Mouse (Mus musculus) cerebellum, adult 18-20 months (tissue): Measurements from ENCODE around the gene Gm20388.

Experiments
- DNase-seq, 2 experiments: peaks; one replicate each; pipeline ENCODE4 v3.0.0; 2021

Gene Gm20388

DNA sequence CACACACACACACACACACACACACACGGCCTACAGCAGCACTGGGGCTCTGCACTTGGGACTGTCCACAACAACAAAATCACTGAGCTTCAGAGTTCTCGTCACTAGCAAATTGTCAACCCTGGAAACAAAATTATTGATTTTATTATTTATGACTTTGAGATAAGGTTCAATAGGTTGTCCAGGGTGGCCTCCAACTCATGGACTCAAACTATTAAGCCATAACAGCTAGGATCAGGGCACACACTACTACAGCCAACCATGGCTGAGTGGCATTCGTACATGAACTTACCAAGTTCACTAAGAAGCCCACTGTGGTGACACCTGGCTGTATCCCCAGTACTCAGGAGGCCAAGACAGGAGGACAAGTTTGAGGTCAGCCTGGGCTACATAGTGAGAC lies 182.5 kb downstream of the Gm20388 start:
- DNase-seq, result no peak

DNA sequence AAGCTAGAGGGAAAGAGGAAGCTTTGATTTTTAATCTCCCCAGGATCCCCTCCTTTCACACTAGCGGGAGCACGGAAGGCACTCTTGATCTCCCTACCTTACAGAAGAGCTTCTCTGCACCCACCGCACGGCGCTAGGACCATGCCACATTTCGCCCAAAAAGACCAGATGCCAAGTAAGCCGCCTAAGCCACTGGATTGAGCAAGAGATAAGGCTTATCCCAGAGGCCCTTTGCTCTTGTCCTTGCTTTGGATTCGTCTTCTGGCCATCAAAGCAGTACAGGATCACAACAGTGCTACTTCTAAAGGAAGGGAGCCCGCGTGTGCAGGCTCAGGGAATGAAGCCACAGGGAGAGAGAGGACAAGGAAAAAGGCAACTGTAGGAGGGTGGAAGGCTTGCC lies 184.2 kb downstream of the Gm20388 start:
- no peak for DNase-seq

DNA sequence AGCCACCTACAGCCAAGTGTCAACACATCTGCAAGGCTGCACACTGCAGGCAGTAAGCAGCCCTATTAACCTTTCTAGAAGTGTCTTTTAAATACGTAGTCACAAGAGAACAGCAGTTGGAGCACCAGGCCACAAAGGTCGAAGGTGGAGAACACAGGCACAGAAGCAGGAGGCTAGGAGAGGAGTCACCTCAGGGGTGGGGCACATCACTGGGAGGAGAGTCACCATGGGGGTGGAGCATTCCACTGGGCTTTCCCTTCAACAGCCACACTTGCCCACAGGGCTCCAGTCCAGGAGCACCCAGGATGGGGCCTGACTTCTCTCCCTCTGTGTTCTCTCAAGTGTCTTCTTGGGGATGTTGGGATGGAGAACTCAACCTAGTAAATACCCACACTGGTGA lies 185.8 kb downstream of the Gm20388 start:
- DNase-seq, result no peak

DNA sequence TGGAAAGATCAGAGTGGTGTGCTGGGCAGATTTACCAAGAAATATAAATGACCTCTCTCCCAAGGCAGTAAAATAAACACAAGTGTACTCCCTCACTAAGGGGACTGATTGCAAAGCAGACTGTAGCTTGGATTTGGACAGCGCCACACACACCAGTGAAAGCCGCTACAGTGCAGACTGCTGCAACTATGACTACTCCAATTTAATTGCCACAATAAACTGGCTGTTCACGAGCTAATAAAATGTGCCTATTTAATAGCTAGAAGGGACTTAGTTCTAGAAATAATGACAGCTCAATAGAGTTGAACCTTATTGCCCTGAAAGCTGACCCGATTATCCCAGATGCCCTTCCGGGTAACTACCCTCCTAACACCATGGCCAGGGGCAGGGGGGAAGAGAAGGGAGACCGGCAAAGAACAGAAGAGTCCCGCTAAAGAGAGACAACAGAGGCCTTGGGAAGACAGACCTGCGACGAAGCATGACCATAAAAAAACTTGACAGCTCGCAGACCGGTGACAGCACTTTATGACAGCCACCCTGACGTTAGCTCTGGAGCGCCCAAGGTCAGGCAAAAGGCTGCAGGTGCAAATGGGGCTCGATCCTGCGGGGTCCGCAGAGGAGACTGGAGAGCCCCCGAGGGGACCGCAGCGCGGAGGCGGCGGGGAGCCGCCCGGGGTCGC lies 189.9 kb downstream of the Gm20388 start:
- no peak for DNase-seq

DNA sequence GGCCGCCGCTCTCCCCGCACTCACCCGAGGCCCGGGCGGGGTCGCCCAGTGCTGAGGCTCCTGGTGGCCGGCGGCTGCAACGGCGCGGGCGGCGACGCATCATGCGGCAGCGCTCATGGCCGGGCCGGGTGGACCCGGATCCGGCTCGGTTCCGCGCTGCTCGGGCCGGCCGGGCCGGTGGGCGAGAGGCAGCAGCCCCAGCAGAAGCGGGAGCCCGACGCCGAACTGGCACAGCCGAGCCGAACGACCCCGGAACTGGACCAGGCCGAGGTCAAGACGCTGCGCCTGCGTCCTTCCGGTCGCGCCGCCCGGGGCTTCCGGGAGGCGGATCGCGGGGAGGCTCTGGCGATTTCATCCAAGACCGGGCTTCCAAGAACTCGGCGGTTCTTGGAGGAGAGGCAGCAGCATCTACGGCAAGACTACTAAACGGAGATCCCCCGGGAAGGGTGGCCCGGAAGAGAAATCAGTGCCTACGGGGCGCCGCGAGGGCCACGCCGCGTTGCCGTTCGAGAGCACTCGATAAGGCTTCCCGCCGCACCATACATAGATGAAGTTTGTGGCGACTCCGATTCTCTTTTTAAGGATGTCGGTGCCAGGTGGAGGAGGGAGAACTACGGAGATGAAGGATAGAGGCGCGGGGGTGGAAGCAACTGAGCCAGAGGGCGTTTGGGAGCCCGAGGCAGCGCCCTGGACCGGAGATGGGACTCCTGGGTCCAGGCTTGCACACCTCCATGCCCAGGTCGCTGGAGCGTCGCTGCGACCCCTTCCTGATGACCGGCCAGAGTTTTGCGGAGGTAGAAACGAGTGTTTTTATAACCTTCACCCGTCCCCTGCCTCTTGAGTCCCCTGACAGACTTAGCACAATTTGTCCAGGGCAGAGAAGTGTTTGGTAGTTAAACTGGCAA lies 190.7 kb downstream of the Gm20388 start, which contains the start of gene Zdhhc7:
Zdhhc7 (minus strand) TSS at position 415 of the 905 bp plus-strand sequence.
- peak; percentile 82 to 90 for DNase-seq

DNA sequence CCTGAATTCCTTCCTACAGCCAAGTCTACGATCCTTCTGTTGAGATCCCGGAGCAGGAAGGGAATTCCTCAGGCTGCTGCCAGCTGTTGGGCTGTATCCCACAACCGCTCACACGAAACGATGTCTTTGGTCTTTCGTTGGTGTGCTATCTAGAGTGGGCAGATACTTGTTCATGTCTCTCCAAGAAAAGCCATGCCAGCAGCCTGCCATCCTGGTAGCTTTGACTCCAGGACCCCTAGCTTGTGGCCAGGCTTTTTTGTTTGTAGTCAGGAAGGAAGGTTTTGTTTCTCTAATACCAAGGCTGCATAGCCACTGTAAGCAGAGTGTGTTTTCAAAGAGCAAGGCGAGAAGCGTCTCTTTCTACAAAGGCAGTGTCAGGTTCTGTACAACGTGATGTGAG lies 193.3 kb downstream of the Gm20388 start:
- no peak for DNase-seq

DNA sequence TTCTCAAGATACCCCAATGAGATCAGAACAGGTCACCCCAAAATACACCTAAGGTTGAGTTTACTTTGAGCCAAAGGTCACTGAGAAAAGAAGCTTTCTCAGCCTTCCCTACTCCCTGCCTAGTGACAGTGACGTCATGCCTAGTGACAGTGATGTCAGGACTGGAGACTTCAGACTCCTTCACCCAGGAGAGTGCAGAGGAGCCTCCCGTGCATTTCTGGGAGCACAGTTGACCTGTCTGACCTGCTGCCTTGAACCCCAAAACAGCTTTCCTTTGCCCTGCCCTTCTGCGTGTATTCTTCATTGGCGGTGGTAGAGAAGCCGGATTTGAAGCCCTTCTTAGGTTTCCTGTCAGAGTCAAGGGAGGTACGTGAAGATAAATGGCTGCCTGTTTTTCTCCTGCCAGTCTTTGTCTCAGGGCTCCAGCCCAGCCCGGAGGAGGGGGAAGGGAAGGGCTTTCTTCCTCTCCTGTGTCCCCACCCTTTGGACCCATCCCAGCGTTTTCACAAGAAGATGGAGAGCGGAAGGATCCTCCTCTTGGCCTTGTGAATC lies 194.2 kb downstream of the Gm20388 start:
- no peak for DNase-seq

DNA sequence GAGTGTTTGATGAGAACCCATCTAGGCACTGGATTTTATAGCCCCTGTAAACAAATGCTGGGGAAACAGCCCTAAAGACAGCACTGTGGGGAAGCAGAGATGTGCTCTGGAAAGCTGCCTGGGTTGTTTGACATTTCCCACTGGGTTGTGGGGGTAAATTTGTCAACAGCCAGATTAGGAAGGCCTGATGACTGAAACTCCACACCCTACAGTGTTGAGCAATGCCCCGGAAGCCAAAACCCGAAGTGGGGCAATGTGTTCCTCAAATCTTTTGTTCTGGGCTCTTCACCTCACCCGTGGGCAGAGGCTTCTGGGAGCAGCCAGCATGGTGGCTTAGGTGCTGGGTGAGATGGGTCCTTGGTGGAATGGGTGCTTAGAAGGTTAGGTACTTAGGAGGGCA lies 198.5 kb downstream of the Gm20388 start:
- no peak for DNase-seq

DNA sequence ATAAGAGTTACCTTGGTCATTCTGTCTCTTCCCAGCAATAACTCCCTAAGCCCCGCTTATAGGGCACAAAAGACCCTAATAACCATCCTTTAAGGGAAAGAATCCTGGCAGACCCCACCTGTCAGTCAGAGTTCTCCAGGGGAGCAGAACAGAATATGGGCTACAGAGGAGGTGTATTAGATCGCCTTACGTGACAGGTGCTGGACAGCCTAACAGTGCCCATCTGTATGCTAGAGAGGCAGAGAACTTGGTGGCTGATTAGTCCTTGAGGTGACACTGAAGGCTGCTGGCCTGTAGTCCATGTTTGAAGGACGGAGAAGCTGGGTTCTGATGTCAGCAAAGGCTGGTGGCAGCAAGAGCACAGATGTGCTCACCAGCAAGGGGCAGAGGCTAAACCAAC lies 200.3 kb downstream of the Gm20388 start:
- no peak for DNase-seq

DNA sequence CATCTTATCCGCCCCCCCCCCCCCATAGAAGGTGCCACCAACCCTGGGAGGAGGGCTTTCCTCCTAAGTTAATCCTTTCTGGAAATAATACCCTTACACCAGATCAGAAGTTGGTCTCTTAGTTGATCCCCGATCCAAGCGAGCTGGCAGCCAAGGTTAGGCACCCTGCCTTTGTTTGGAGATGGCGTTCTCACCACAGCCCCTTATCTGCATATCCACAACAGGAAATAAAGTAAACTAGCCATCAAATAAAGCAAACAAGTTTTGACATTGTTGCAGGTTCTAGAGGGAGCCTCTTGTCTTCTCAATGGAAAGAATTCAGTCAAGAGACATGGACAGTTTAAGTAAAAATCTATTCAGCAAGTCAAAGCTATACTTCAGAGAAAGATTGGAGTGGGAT lies 200.7 kb downstream of the Gm20388 start:
- no peak for DNase-seq

DNA sequence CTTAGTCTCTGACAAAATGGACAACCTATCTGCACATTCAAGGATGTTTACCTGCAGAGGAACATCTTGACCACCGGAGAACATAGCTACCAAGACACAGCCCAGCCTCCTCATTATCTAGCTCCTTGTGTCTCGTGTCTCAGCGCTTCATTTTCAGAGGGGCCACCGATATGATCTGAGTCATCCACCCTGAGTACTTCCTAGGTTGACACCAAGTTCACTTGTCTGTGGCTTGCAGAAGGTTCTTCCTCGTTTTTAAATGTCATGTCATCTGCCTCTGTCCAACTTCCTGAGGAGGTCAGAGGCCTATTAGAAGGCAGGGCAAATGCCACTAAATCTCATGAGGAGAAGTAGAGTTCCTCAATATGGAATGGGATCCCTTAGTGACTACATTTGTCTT lies 201.9 kb downstream of the Gm20388 start:
- DNase-seq, result no peak

DNA sequence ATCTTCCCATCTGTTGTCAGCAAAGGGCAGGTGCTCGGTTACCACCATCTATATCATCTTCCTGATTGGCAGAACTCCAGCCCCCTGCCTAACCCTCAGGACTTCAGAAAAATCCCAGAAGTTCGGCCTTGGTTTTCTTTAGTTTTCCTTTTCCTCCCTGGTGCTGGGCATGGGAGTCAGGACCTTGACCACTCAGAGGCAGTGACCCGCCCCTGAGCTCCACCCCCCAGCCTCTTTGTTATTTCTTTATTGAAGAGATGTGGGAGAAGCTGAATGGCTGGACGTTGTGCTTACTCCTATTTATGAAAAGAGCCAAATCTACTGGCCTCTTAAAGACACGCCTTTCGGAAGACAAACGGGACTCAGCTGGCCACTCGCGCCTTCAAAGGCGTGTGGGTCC lies 202.7 kb downstream of the Gm20388 start:
- peak; percentile 33 to 51 for DNase-seq

DNA sequence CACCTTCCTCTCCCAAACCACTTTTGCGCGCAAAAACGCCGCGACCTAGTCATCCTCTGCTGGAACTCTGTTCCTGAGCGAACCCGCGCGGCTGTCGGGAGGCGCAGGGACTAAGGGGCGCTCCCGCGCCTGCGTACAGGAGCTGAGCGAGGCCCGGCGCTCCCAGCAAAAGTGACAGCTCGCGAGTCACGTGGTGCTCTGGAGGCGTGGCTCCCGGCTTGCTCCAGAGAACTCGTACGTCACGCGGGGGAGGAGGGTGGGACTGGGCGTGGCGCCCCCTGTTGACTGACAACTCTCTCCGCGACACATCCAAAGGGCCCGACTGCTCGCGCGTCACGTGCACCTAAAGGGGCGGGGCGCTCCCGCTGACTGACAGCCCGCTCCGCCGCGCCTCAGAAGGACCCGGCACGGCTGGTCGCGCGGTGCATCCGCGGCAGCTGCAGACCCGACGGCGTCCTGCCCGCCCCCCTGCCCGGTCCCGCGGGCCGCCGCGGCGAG lies 203.2 kb downstream of the Gm20388 start, which contains the start of gene 6430548M08Rik:
6430548M08Rik (plus strand) TSS at position 395 of the 498 bp plus-strand sequence.
- DNase-seq, result peak; percentile 100

DNA sequence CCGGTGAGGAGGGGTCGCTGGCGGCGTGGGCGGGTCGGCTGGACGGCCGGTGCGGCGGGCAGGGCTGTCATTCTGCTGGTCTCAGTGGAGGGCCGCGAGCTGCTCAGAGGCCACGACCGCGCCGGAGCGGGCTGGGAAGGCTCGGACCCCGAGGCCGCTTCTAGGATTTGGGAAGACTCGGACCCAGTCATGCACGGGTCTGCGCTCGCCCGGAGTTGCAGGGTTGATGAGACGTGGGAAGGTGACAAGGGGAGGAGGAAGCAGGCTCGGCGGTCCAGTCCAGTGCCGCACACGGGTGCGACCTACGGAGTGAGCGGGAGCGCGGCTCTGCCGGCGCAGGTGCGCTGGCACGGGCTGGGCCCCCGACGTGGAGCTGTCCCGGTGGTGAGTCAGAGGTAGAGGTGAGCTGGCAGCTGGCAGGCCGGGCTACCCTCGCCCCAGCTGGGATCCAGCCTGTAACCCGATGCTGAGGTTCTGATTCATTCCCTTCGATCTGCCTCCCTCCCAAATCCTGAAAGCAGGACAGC lies 203.7 kb downstream of the Gm20388 start:
- DNase-seq, result peak; percentile 72 to 76

DNA sequence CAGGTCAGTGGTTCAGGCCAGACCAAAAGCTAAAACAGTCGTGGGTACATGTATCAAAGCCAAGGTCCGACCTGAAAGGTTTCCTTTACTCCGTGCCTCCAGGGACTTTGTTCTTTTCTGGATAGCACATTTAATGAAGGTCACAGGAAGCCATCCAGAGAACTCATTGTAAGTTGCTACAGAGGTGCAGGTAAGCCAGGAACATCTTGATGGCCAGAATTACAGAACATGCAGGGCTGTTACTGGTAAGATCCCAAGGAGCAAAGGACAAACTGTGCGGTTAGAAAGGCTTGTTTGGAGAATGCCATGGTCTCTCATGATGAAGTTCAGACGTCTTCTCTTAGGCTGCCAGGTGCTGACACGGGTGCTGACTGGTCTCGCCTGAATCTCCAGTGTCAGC lies 206.0 kb downstream of the Gm20388 start:
- no peak for DNase-seq

DNA sequence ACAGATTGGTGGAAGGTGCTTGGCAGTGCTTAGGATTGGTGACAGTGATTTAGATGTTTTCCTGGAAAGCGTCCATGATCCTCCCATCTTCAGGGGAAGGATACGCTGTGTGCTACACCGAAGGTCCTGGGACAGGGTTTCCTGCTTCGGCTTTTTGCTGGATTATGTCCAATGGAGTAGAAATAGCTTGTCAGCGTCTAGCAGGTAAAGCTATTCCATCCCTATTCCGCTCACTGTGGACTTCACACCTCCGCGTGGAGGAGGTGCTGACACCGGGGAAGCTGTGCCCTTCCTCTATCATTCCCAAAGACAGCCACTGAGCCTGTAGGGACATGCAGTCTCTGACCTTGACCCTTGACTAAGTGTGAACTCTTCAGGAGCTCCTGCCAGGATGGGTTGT lies 207.5 kb downstream of the Gm20388 start:
- DNase-seq, result no peak

DNA sequence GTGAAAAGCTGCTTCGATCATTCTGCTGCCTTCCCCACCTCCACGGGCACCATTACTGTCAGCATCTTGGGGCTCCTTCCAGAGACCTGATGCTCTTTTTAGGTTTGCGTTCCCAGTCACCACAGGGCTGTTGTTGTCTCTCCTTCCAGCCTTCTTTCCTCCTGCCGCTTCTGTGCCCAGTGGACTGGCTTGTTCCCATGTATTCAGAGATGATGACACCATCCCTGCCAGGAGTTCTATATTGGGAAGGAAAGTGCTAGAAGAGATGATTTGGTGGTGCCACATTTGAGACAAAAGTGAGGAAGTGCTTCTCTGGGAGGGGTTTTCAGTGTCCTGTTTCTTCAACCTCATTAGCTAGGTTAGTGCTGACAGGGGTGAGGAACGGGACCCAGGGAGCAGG lies 208.2 kb downstream of the Gm20388 start:
- no peak for DNase-seq

DNA sequence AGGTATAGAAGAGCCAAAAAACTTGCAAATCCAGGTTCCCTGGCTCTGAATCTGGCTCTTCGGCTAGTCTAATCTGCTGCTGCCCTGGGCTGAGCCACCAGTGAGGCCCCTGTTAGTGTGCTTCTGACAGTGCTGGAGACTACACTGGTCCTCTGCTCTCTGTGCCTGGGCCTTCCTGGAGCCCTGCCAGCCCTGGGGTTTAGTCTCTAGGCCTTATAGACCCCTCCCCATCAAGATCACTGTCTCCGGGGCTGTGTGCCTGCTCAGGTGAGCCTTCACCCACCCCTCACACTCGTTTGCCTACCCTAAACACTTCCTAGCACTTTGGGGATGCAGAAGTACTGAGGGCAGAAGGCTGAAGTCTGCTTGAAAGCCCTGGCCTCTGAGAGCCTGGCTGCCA lies 208.8 kb downstream of the Gm20388 start:
- DNase-seq, result no peak

DNA sequence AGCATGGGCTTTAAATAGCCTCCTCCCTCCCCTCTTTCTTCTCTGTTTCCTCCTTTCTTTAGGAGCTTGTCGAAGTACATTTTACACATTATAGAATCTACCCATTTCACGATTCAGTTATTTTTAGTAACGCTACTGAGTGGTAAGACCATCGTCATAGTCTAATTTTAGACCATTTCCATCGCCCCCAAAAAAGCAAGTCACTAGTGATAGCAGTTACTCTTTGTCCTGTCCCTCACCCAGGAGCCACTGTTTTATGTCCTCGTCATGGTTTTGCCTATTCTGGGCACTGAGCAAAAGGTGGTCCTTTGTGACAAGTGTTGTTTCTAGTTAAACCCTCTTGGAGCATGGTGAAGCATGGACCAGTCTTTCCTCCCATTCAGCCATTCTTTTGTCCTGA lies 209.3 kb downstream of the Gm20388 start:
- DNase-seq, result no peak

DNA sequence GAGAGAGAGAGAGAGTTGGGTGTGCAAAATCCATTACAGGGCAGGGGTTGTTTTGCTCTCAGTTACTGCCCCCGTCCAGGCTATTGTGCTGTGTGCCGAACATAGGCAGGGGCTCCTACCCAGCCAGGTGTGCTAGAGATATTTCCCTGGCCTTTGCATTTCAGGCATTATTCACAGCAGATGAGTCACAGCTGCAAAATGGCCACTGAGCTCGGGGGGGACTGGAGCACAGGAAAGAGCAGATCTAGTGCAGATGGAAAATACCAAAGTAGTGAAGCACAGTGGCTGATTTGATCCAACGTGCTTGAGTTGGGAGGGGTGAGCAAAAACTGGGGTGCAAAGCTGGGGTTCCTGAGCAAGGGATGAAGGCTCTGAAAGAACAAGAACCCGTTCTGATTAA lies 210.3 kb downstream of the Gm20388 start:
- DNase-seq, result no peak

DNA sequence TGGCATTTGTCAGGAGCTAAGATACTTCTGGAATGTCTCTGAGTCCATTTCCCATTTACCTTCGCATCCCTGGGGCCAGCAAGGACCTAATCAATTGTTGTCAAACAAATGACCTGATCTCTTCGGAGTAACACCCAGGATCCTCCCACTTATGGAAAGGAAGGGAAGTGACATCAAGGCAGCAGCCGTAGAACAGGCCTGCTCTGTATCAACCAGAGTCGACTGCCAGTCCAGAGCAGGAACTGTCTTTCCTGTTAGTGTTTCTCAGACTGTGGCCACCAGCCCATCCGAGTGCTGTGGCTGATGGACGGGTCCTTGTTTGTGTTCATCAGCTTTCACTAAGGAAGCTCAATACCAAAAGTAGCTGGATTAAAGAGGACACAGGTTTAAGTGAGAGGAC lies 213.6 kb downstream of the Gm20388 start:
- no peak for DNase-seq

DNA sequence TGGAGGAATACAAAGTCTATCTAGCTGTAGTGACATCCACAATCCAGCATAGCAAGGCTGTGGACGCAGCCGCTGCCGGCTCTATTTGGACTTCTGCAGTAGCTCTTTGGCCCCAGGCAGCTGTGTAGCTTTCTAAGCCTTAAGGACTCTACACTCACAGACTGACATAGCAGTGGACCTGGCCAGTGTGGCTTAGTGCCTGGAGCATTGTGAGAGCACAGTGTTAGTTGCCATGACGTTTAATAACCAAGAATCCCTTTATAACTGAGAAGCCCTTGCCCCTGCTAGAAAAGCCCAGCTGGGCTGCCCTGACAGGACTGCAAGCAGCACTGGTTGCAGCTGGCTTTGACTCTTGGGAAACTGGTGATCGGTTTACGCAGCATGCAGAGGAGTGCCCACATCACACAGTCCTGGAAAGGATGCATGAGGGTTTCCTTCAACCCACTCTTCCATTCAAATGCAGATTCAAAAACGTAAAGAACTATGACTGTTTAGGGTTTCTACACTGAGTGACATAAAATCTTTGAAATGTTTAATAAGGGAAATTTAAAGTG lies 214.3 kb downstream of the Gm20388 start:
- DNase-seq, result no peak
